Mouse (Mus musculus): ENCODE results near the gene Mtmr14.

- TF ChIP-seq CTCF (IDR thresholded peaks at IDR 0.05; ENCODE audit: low read depth) (no peak), EP300 (IDR thresholded peaks at IDR 0.05; ENCODE audit: low read depth) (no peak)
Measured at GRCm38 (mm10) chr6:113266996-113267655, 29.5 kb downstream of the Mtmr14 start.
